Mouse (Mus musculus) CD4-positive, CD25-positive, alpha-beta regulatory T cell, adult 4 months (primary cell): Measurements from ENCODE around the gene Rassf8. TPM values are rescaled to one million over a fixed set of nuclear protein-coding genes. Genes with fewer than 3 reads are reported as not detected.

Experiments used
- ATAC-seq: one replicate; pipeline ENCODE4 v1.8.0; 2017
- polyA plus RNA-seq, 2 experiments: library from polyadenylated mRNA; unstranded; fragments of 100-300 nt; shearing (Covaris generic); gene quantifications; one replicate each; pipeline ENCODE4 v1.2.1; 2017

The Rassf8 gene
- under 1 TPM in 1 of 2 experiments, not detected in 1; 0.13 TPM for polyA plus RNA-seq

DNA sequence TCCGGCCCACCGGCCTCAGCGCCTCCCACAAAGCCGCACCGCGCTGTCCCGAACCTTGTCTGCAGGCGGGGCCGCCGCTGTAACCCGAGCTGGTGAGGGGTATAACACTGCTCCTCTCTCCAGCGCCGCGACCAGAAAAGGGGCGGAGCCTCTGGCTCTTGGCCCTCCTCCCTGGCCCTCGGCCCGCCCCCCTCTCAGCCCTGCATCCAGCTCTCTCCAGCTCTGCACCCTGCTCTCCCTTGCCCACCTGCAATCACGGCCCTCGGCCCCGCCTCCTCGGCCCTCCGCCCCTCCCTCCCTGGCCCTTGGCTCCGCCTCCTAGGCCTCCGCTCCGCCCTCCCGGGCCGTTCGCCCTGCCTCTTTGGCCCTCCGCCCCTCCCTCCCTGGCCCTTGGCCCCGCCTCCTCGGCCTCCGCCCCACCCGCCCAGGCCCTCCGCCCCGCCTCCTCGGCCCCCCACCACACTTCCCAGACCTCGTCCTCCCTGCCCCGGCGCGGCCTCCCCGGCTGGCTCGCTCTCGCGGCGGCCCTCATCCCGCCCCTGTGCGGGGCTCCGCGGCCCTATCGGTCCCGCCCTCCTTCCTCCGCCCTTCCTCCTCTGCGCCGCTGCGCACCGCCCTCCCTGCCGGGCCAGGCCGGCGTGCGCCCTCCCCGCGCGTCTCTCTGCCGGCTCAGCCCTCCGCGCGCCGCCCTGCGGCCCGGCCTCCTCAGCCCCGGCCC is at the start of gene Rassf8:
Gene Rassf8, plus strand, starts transcription at position 617 of the 718 bp plus-strand sequence.
- ATAC-seq: peak; percentile 83

DNA sequence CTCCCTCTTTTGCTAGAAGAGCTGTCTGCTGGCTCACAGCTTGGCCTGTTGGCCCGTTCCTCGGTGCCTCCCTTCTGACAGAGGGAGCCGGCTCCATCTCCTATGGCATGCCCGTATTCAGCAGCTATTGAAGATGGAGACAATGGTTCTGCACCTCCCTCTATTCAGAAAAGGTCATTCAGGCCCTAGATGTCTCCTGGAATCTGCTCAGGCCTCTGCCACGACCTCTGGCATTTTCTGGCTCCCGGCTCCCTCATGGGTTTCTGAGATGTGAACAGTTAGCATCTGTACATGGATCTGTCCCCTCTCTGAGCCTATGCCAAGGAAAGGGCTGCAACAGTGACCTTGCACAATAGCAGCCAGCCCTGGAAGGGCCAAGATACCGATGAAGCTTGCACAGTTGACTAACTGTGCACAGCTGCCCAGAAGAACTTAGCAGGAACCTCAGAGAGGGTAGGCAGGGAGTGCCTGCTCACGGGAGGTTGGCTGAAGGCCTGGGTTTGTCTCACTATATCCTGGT is 45.5 kb upstream of the Rassf8 start:
- ATAC-seq: no peak

GRCm38 (mm10) chr6:145703667-145704066 is 42.9 kb upstream of the Rassf8 start:
- no peak for ATAC-seq

- ATAC-seq: no peak
Observed at GRCm38 (mm10) chr6:145709956-145710720, 36.4 kb upstream of the Rassf8 start.

- no peak for ATAC-seq
Observed at GRCm38 (mm10) chr6:145710797-145711196, 35.8 kb upstream of the Rassf8 start.

- no peak for ATAC-seq
Observed at GRCm38 (mm10) chr6:145711320-145711719, 35.2 kb upstream of the Rassf8 start.

- ATAC-seq: no peak
Observed at GRCm38 (mm10) chr6:145713241-145714114, 33.1 kb upstream of the Rassf8 start.

DNA sequence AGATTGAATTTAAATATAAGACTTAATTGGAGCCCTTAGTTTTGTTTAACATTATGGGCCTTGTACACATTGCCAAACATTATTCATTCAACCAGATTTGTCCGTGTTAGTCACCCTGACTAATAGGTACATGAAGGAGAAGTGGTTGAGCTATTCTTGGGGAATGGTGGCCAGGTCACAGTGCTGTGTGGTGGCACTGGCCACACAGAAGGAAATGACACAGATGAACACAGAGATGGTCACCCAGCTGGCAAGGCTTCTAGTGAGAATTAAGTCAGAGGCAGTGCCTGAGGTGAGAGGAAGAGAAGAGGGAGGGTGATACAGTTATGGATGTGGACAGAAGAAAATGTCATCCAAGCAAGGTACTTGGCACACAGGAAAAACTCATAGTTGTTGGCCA is 32.4 kb upstream of the Rassf8 start:
- no peak for ATAC-seq

DNA sequence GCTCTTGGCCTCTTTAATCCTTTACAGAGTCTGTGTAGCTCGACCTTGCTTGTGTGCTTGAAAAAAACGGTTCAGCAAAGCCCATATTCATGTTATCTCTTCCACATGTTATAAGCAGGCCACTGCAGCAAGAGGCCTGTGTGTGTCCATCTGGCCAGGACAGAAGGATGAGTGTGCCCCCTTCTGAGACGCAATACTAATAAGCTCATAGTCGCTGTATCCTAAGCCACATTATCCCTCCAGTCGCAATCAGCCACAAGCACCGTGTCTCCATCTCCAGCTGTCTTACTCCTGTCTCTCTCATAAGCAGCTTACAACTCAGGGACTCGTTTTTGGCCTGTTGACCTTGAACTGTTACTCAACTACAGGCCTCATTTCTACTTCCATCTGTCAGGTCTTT is 24.0 kb upstream of the Rassf8 start:
- no peak for ATAC-seq

DNA sequence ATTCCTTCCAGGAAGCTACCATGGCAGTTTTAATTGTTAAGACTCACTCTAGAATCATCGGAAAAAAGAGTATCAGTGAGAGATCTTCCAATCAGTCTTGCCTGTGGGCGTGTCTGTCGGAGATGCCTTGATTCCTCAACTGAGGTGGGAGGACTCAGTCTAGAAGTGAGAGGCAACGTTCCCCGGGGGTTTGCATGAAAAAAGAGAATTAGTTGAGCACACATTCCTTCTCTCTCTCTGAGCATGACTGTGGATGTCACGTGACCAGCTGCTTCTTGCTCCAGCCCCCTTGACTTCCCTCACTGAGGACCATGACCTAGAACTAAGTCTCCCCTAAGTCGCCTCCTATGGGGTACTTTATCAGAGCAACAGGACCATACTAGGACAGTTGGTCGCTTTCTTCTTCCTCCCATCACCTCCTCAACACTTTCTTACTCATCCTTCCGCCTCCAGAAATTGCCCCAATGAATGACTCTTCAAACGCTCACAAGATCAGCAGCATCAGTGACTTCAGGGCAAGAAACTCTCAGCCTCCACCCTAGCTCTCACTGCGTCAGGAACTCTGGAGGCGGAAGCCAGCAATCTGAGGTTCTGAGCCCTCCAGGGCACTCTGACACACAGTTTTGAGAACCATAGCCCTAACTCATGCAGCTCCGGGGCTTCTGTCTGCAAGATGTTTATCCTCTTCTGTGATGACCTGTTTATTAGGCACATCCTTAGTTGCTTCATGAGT is 23.3 kb upstream of the Rassf8 start:
- no peak for ATAC-seq

- ATAC-seq: no peak
Observed at GRCm38 (mm10) chr6:145725849-145726248, 20.7 kb upstream of the Rassf8 start.

- no peak for ATAC-seq
Observed at GRCm38 (mm10) chr6:145726986-145727385, 19.6 kb upstream of the Rassf8 start.

DNA sequence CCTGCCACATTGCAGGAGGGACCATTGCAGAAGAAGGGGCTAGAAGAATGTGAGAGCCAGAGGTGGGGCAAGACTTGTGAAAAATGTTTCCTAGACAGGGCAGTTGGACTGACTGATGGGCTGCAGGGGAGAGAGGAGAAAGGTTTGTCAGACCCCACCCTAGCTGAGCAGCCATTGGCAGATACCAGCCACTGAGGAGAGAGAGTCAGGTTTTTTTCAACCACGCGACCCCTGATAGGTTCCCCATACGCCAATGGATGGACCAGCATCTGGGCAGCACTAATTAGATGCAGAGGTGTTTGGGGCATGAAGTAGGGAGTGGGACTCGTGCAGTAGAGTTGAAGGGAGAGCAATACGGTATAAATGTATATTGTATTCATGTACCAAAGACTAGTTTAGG is 13.7 kb upstream of the Rassf8 start:
- no peak for ATAC-seq

DNA sequence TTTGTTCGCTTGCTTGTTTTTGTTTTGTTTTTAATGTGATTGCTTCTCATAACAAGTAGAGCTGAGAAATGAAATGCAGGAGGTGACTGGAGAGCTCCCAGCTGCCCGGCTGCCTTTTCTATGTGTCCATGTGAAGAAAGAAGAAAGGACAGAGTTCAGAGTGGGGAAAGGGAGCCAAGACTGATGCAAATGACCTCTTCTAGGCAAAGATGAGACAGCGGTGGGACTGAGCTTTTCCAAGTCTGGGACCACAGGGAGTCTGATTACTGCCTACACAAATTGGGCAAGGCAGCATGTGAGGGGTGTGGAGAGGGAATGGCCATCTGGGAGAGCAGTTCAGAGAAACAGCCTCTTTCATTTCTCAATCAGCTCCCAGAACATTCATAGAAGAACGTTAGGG is 13.3 kb upstream of the Rassf8 start:
- ATAC-seq: no peak

- ATAC-seq: no peak
Observed at GRCm38 (mm10) chr6:145733911-145734310, 12.6 kb upstream of the Rassf8 start.

DNA sequence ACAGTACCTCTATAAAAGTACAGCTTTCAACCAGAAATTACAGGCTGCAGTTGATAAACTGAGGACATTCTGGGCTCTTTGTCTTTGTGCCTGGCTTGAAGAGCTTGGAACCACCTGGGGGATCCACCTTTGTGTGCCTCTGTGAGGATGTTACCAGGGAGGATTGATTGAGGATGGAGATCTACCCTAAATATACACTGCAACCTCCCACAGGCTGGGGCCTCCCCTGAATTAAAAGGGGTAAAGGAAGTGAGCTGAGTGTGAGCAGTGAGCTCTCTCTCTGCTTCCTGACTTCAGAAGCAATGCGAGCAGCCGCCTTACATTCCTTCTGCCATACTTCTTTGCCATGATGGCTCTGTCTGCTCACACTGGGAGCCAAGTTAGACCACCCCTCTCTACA is 10.4 kb upstream of the Rassf8 start:
- ATAC-seq: peak; percentile 85

- no peak for ATAC-seq
Observed at GRCm38 (mm10) chr6:145739231-145739630, 7.3 kb upstream of the Rassf8 start.

- ATAC-seq: no peak
Observed at GRCm38 (mm10) chr6:145740011-145740410, 6.5 kb upstream of the Rassf8 start.

DNA sequence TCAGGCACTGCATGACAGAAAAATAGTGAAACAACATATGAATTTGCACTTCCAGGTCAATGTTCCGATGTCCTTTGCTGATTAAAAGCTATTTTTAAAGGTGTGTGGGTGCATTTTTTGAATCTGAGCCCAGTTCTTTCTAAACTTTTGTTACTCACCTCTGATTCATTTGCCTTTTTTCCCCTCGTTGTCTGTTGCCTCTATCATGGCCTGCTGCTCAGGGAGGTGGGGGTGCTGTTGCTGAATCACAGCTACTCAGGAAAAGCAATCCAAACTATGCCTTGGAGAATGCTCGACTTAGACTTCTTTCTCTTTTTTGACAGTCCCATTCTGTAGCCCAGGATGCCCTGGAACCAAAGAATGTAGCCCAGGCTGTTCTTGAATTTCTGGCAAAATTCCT is 1.3 kb upstream of the Rassf8 start:
- ATAC-seq: no peak

- peak; percentile 25 for ATAC-seq
Observed at GRCm38 (mm10) chr6:145746921-145747670, 548 bp downstream of the Rassf8 start.
